Mouse (Mus musculus): ENCODE results near the gene Osbpl2. TPM values are rescaled to one million over a fixed set of nuclear protein-coding genes. Genes with fewer than 3 reads are reported as not detected.
A peak's percentile ranks its signal among the peaks of the same experiment; 100 is the strongest.

The Osbpl2 gene
- total RNA-seq, 2 experiments from 2014 or later: 27.7 to 32.1 TPM

GRCm38 (mm10) chr2:180198782-180199181, 79.7 kb downstream of the Osbpl2 start:
- DNase-seq (ENCODE audit: low spot score in 2 of 2): no peak

- DNase-seq (ENCODE audit: low spot score in 2 of 2): no peak
Observed at GRCm38 (mm10) chr2:180200681-180201080, 81.6 kb downstream of the Osbpl2 start.

GRCm38 (mm10) chr2:180201303-180201702, 82.2 kb downstream of the Osbpl2 start:
- DNase-seq (ENCODE audit: low spot score in 2 of 2): no peak

GRCm38 (mm10) chr2:180202263-180202662, 83.2 kb downstream of the Osbpl2 start:
- DNase-seq (ENCODE audit: low spot score in 2 of 2): no peak

GRCm38 (mm10) chr2:180202805-180203204, 83.7 kb downstream of the Osbpl2 start:
- DNase-seq (ENCODE audit: low spot score in 2 of 2): no peak

- no peak for DNase-seq (ENCODE audit: low spot score in 2 of 2)
Observed at GRCm38 (mm10) chr2:180204501-180204900, 85.4 kb downstream of the Osbpl2 start.

GRCm38 (mm10) chr2:180205083-180205955, 86.2 kb downstream of the Osbpl2 start:
- DNase-seq (ENCODE audit: low spot score in 2 of 2): no peak

- no peak for DNase-seq (ENCODE audit: low spot score in 2 of 2)
Observed at GRCm38 (mm10) chr2:180205956-180206280, 86.8 kb downstream of the Osbpl2 start.

GRCm38 (mm10) chr2:180207840-180208239, 88.7 kb downstream of the Osbpl2 start:
- peak in 1 of 2 experiments; percentile 69 for DNase-seq (ENCODE audit: low spot score in 2 of 2)

GRCm38 (mm10) chr2:180208976-180209375, 89.9 kb downstream of the Osbpl2 start:
- DNase-seq (ENCODE audit: low spot score in 2 of 2): no peak

- no peak for DNase-seq (ENCODE audit: low spot score in 2 of 2)
Observed at GRCm38 (mm10) chr2:180212255-180212654, 93.1 kb downstream of the Osbpl2 start.

Small RNA genes within 50 kb of the gene (microRNA-seq; reads per million reads assigned to microRNA genes)
- not detected for gene Mir7005

Other genes starting within 250 kb of the Osbpl2 start
- 10 to 100 TPM; 14.1 to 15.7 TPM for gene Taf4, start 142.7 kb upstream of the Osbpl2 start, total RNA-seq (2021)
- 10 to 100 TPM; 48.3 to 50.8 TPM for gene Lsm14b, start 94.3 kb upstream of the Osbpl2 start, total RNA-seq (2021)
- gene Psma7, start 76.9 kb upstream of the Osbpl2 start, total RNA-seq (2021): 100 to 1,000 TPM; 201 TPM
- 1 to 10 TPM; 3.7 to 4.3 TPM for gene Ss18l1, start 76.8 kb upstream of the Osbpl2 start, total RNA-seq (2021)
- gene Mtg2, start 48.7 kb upstream of the Osbpl2 start, total RNA-seq (2021): 10 to 100 TPM; 13.4 to 15.0 TPM
- under 1 TPM; 0.10 to 0.34 TPM for gene Hrh3, start 14.8 kb upstream of the Osbpl2 start, total RNA-seq (2021)
- gene Adrm1, start 52.2 kb downstream of the Osbpl2 start, total RNA-seq (2021): 100 to 1,000 TPM; 113 to 131 TPM
- 10 to 100 TPM; 32.3 to 42.7 TPM for gene Lama5, start 106.6 kb downstream of the Osbpl2 start, total RNA-seq (2021)
- 100 to 1,000 TPM; 786 to 791 TPM for gene Rps21, start 138.1 kb downstream of the Osbpl2 start, total RNA-seq (2021)
- gene Cables2, start 154.2 kb downstream of the Osbpl2 start, total RNA-seq (2021): 10 to 100 TPM; 13.4 to 14.6 TPM
- not detected for gene Rbbp8nl, start 170.6 kb downstream of the Osbpl2 start, total RNA-seq (2021)
- gene Gata5, start 215.4 kb downstream of the Osbpl2 start, total RNA-seq (2021): under 1 TPM in 1 of 2 experiments, not detected in 1; 0.08 TPM

Measured in gastrocnemius, postnatal 4 days (tissue).